Mouse (Mus musculus) intestine, embryonic 14.5 days (tissue): Measurements from ENCODE around the gene Hnrnph1. TPM values are rescaled to one million over a fixed set of nuclear protein-coding genes. Genes with fewer than 3 reads are reported as not detected.
"Not testable (repeated sequence)": the region's sequence is repeated elsewhere in the genome, so short reads cannot be mapped to it uniquely, and the experiment has no call there.

Source experiments
- ATAC-seq: fragments of 200-750 bp; cut with Nextera tagmentation; replicated peaks from 2 replicates; pipeline ENCODE4 v1.8.0; 2017; ENCODE audit warnings: low read depth, moderate number of reproducible peaks, moderate TSS enrichment, moderate library complexity; ENCODE audit not compliant: low FRiP score, low TSS enrichment
- DNase-seq: peaks from one replicate; pipeline ENCODE4 v3.0.0-alpha.2; 2018; ENCODE audit warnings: low spot score
- H3K27ac ChIP-seq: fragments of 300-500 bp; sonication (generic); 2 replicates; pipeline ENCODE4 v1.5.1; 2014; ENCODE audit warnings: low read depth, mild to moderate bottlenecking, control low read depth
- H3K27me3 ChIP-seq: fragments of 300-500 bp; sonication (generic); replicated peaks from 2 replicates; pipeline ENCODE4 v1.6.1; 2014; ENCODE audit warnings: low read length, control low read depth; ENCODE audit not compliant: control insufficient read depth, insufficient read depth
- H3K36me3 ChIP-seq: fragments of 300-500 bp; sonication (generic); 2 replicates; pipeline ENCODE4 v1.6.1; 2014; ENCODE audit warnings: low read length, control low read depth; ENCODE audit not compliant: control insufficient read depth, insufficient read depth
- H3K4me1 ChIP-seq: fragments of 300-500 bp; sonication (generic); replicated peaks from 2 replicates; pipeline ENCODE4 v1.6.1; 2014; ENCODE audit warnings: low read length, control low read depth, mixed read lengths; ENCODE audit not compliant: control insufficient read depth, insufficient read depth
- H3K4me2 ChIP-seq: fragments of 300-500 bp; sonication (generic); 2 replicates; pipeline ENCODE4 v1.6.1; 2014; ENCODE audit warnings: low read length
- H3K4me3 ChIP-seq: fragments of 300-500 bp; sonication (generic); 2 replicates; pipeline ENCODE4 v1.5.1; 2014; ENCODE audit warnings: low read depth, low read length, control low read depth, mixed read lengths
- H3K9ac ChIP-seq: fragments of 300-500 bp; sonication (generic); 2 replicates; pipeline ENCODE4 v1.6.1; 2014; ENCODE audit warnings: mild to moderate bottlenecking, low read length
- H3K9me3 ChIP-seq: fragments of 300-500 bp; sonication (generic); 2 replicates; pipeline ENCODE4 v1.6.1; 2016; ENCODE audit warnings: low read length, control low read depth; ENCODE audit not compliant: control insufficient read depth
- WGBS: fragments of 180-500 bp; shearing (Covaris S2); extraction: QIAGEN DNeasy Blood & Tissue Kit; methylation state at CpG from one replicate; pipeline ENCODE4 v1.1.7; 2014; 5-methylcytosine and 5-hydroxymethylcytosine counted together
- polyA plus RNA-seq: library from polyadenylated mRNA; unstranded; fragments of >200 nt; fragmentation: Nextera tagmentation; extraction: Ambion mirVana; gene quantifications from 2 replicates; pipeline ENCODE4 v1.2.1, GENCODE M21; 2014

Gene Hnrnph1
- polyA plus RNA-seq, 1 experiment from 2014 or later: 411 TPM

- no peak for ATAC-seq
- H3K4me1 ChIP-seq: no peaks in the 10 kb centered on the region
- H3K9ac ChIP-seq: no peak overlapping the region
- no peak for DNase-seq
- H3K36me3 ChIP-seq: no peaks in the 10 kb centered on the region
- H3K27ac ChIP-seq: no peak overlapping the region
- no peak overlapping the region for H3K4me3 ChIP-seq
- H3K9me3 ChIP-seq: no peaks in the 10 kb centered on the region
- H3K4me2 ChIP-seq: no peak overlapping the region
- no peaks in the 10 kb centered on the region for H3K27me3 ChIP-seq
- 70% methylated on average over 2 of the region's 2 CpGs for WGBS
Measured at GRCm38 (mm10) chr11:50352177-50352576, 24.6 kb upstream of the Hnrnph1 start.

- DNase-seq: no peak
- Histone ChIP-seq H3K4me3 (no peak within 1 kb of the TSS), H3K27ac (peak within 1 kb of the TSS; percentile 13; the same call in 1 of the 2 replicates), H3K4me1 (no peaks in the 10 kb centered on the region), H3K4me2 (no peak within 1 kb of the TSS), H3K36me3 (no peaks in the 10 kb centered on the region), H3K9me3 (no peaks in the 10 kb centered on the region), H3K27me3 (no peaks in the 10 kb centered on the region), H3K9ac (no peak within 1 kb of the TSS)
- ATAC-seq: no peak
Measured at GRCm38 (mm10) chr11:50354162-50354561, 22.6 kb upstream of the Hnrnph1 start, which contains the start of gene Cby3. Gene Cby3 (plus strand): TSS chr11:50354462.

GRCm38 (mm10) chr11:50354851-50355250, 21.9 kb upstream of the Hnrnph1 start:
- Histone ChIP-seq H3K9me3 (no peaks in the 10 kb centered on the region), H3K4me2 (no peak overlapping the region), H3K4me3 (no peak overlapping the region), H3K4me1 (no peaks in the 10 kb centered on the region), H3K36me3 (no peaks in the 10 kb centered on the region), H3K9ac (no peak overlapping the region), H3K27me3 (no peaks in the 10 kb centered on the region), H3K27ac (peak overlapping the region; percentile 13; the same call in 1 of the 2 replicates)
- WGBS: 54% methylated on average over 3 of the region's 3 CpGs
- DNase-seq: peak; percentile 49
- no peak for ATAC-seq

- Histone ChIP-seq H3K9me3 (no peaks in the 10 kb centered on the region), H3K4me3 (no peak overlapping the region), H3K4me1 (no peaks in the 10 kb centered on the region), H3K4me2 (no peak overlapping the region), H3K27me3 (no peaks in the 10 kb centered on the region), H3K27ac (peak overlapping the region; percentile 13; the same call in 1 of the 2 replicates), H3K36me3 (no peaks in the 10 kb centered on the region), H3K9ac (no peak overlapping the region)
- 58% methylated on average over 1 of the region's 1 CpGs for WGBS
- no peak for ATAC-seq
- no peak for DNase-seq
Measured at GRCm38 (mm10) chr11:50355395-50355794, 21.4 kb upstream of the Hnrnph1 start.

- H3K27me3 ChIP-seq: no peaks in the 10 kb centered on the region
- WGBS: 2% methylated on average over 74 of the region's 74 CpGs
- peak; percentile 57 for ATAC-seq
Measured at GRCm38 (mm10) chr11:50358950-50359861, 17.6 kb upstream of the Hnrnph1 start.

GRCm38 (mm10) chr11:50361282-50361681, 15.5 kb upstream of the Hnrnph1 start:
- H3K4me1 ChIP-seq, DNase-seq, H3K36me3 ChIP-seq, H3K9me3 ChIP-seq, H3K27me3 ChIP-seq, ATAC-seq, H3K4me2 ChIP-seq, H3K4me3 ChIP-seq, H3K27ac ChIP-seq, H3K9ac ChIP-seq: not testable (repeated sequence)
- 68% methylated on average over 1 of the region's 1 CpGs for WGBS

More at GRCm38 (mm10) chr11:50358950-50359861, 17.6 kb upstream of the Hnrnph1 start:
- peak overlapping the region; percentile 90 for H3K4me2 ChIP-seq
- no peaks in the 10 kb centered on the region for H3K9me3 ChIP-seq
- H3K36me3 ChIP-seq: no peaks in the 10 kb centered on the region
- peak overlapping the region; percentile 57 for H3K4me3 ChIP-seq
- H3K4me1 ChIP-seq: no peaks in the 10 kb centered on the region
- 0 out of 2 replicates have a peak overlapping the region, but pooled peaks have one; percentile 22 for H3K27ac ChIP-seq
- peak overlapping the region; percentile 52 for H3K9ac ChIP-seq
- peak; percentile 84 for DNase-seq

- no peaks in the 10 kb centered on the region for H3K4me1 ChIP-seq
- H3K9ac ChIP-seq: no peak overlapping the region
- H3K4me2 ChIP-seq: no peak overlapping the region
- no peaks in the 10 kb centered on the region for H3K9me3 ChIP-seq
- H3K27ac ChIP-seq: no peak overlapping the region
- ATAC-seq (no peak), DNase-seq (peak; percentile 85)
- WGBS: 16% methylated on average over 4 of the region's 4 CpGs
- H3K36me3 ChIP-seq: no peaks in the 10 kb centered on the region
- H3K27me3 ChIP-seq: no peaks in the 10 kb centered on the region
- no peak overlapping the region for H3K4me3 ChIP-seq
Measured at GRCm38 (mm10) chr11:50364548-50364947, 12.2 kb upstream of the Hnrnph1 start.

- no peak for ATAC-seq
- no peak overlapping the region for H3K4me2 ChIP-seq
- H3K4me1 ChIP-seq: no peaks in the 10 kb centered on the region
- H3K27ac ChIP-seq: no peak overlapping the region
- H3K9ac ChIP-seq: no peak overlapping the region
- no peaks in the 10 kb centered on the region for H3K9me3 ChIP-seq
- no peaks in the 10 kb centered on the region for H3K27me3 ChIP-seq
- H3K36me3 ChIP-seq: no peaks in the 10 kb centered on the region
- no peak overlapping the region for H3K4me3 ChIP-seq
- no peak for DNase-seq
Measured at GRCm38 (mm10) chr11:50365322-50365721, 11.5 kb upstream of the Hnrnph1 start.
